Mouse (Mus musculus) embryo, embryonic 10 days (tissue): Measurements from ENCODE around the gene Sprr4.
"Not testable (repeated sequence)": the region's sequence is repeated elsewhere in the genome, so short reads cannot be mapped to it uniquely, and the experiment has no call there.

Experiments used
- DNase-seq: peaks from one replicate; pipeline ENCODE4 v3.0.0-alpha.2; 2015; ENCODE audit warnings: low spot score

Sprr4 gene

DNA sequence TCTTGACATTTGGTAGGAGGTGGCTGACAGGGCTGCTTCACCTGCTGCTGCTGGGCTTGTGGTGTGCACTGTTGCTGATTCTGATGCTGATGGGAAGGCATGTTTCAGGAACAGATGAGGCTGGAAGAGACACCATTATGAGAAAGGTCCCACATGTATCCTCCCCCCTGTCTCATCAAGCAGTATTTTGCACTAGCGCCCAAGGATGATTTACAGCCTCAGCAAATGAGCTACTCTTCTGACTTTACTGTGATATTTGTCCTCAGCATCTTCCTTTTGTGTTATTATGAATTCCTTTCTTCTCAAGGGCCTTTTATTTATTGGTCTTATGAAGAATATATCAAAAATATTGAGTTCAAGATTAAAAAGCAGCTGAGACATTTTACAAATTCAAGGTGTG lies at the start of gene Sprr4:
Gene Sprr4 (minus strand): TSS at position 101 of the 400 bp plus-strand sequence.
- no peak for DNase-seq

DNA sequence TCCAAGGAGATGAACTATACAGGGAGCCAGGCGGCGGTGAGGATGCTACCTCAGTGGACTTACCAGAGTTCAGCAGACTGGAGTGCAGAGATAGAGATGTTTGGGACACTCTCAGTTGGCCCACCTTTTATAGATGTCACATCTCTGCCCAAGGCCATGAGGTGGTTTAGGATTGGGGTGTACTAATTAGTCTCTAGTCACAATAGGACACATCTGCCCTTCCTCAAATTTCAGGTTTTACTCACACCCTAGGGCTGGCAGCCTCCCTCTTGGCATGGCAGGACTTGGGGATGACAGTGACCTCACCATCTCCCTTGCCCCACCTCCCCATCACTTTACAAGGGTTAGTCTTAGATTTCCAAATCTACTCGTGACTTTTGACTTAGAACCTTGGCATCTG lies 34.1 kb upstream of the Sprr4 start, which contains the start of gene 2310046K23Rik:
Gene 2310046K23Rik (minus strand): TSS at position 101 of the 400 bp plus-strand sequence.
- DNase-seq, result no peak

DNA sequence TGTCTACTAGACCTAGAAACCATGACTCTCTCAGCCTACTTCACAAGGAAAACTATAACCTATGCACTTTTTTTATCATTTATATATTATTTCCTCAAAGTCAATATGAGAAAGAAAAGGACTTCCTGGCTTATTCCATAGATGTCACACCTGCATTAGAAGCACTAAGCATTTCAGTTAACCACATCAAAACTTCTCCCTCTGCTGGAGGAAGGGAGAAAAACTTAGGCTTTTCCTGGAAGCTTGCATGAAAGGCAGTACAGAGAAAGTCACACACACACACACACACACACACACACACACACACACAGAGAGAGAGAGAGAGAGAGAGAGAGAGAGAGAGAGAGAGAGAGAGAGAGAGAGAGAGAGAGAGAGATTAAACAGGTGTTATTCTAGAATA lies 12.0 kb upstream of the Sprr4 start:
- peak; percentile 21 for DNase-seq

DNA sequence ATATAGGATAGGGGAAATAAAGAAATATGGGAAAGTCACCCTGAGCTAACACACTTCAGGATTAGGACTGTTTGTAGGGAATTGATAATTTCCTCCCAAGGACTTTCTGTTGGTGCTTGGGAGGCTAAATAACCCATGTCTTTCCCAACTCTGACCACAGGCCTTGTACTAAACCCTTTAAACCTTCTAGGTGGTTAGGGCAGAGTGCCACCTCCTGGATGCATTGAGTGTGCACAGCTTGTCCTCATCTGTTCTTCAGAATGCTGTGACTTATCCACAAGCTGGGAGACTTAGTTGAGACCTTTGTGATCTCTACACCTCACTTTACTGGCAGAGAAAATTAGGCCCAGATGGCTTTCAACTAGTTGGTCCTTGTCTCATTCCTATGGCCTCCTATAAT lies 10.5 kb upstream of the Sprr4 start:
- peak; percentile 70 for DNase-seq

DNA sequence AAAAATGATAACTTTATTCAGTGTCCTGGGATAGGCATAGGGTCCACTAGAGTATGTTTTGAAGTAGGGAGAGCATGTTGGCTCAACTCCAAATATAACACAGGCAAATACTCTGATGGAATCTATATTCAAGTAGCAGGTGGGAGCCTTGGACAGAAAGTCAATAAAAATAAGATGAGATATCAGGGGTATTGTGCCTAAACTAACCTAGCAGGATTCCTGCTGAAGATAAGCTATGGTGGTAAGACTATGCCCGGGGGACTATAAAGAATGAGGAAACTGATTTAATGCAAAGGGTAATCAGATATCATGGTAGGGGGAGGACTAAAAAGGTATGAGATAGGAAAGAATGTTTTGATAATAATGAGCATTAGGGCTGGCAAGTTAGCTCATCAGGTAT lies 7.9 kb upstream of the Sprr4 start:
- no peak for DNase-seq

DNA sequence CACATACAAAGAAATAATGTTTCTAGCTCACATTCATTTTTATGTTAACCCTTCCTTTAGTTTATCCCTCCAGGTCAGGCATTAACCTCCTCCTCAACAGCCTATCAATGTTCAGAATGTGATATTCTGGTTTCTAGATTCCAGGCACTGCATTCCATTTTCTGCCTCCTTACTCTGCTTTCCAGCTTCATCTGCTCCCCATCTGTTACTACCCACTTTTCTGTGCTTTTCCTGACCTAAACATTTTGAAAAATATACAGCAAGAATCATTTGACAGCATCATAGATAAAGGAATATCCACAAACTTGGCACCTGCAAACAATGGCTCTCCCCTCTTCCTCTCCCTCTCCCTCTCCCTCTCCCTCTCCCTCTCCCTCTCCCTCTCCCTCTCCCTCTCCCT lies 3.2 kb upstream of the Sprr4 start:
- DNase-seq, result no peak

DNA sequence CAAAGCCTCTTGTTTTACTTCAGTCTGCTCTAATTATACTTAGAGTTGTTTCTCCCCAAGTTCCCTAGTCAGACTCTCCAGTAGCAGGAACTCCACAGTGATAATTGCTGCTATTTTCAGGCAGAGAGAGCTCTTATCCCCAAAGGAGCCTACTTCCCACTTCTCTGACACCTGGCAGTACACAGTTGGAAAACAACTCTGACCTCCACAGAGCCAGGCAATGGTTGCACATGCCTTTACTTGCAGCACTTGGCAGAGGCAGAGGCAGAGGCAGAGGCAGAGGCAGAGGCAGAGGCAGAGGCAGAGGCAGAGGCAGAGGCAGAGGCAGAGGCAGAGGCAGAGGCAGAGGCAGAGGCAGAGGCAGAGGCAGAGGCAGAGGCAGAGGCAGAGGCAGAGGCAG lies 10.0 kb downstream of the Sprr4 start:
- DNase-seq, result not testable (repeated sequence)

DNA sequence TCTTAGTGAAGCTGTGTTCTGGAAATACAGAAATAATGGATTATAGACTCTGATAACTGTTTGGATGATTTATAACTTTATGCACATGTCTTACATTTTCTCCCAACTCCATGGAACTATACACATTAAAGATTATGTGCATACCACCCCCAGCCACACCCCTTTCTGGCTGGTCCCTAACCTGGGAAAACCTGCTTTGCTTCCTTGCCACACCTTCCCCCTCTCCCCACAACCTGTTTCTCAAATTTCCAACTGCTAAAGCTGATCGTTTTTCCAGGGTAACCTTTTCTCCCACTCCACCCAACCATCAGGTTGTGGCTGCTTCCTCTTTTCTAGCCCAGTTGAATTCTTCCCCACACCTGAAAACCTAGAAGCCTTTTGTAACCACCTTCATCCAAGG lies 14.0 kb downstream of the Sprr4 start:
- no peak for DNase-seq

DNA sequence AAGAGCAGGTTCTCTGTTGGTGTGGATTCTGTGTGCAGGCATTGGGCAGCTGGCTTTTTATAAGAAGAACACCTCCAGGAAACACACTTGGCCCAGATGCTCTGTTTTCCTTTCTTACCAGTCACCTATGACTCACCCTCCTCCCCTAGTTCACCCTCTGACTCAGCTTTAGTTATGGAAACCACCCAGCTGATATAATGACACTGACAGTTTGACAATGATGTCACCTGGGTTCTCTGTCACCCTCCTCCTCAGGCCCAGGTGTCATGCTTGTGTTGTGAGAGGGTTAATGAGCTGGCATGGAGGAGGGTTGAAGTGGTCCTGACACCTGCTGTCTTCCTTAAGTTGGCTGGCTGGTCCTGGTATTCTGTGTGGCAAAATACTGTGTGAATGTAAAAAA lies 14.4 kb downstream of the Sprr4 start, which contains the start of gene Sprr1a:
Gene Sprr1a (minus strand): TSS at position 33 of the 400 bp plus-strand sequence.
- DNase-seq, result no peak

DNA sequence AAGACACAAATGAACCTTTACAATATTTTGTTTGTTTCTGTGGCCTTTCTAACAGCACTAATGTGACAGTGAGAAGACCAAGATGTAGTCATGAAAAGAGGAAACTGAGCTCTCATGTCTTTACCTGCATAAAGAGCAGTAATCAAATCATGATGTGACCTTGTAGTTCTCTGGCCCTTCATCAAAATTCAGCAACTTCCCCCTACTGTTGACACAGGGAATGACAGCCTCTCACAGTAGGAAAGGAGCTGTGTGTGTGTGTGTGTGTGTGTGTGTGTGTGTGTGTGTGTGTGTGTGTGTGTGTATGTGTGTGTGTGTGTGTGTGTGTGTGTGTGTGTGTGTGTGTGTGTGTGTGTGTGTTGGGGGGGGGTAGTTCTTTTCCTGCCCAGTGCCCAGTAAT lies 19.0 kb downstream of the Sprr4 start:
- not testable (repeated sequence) for DNase-seq

DNA sequence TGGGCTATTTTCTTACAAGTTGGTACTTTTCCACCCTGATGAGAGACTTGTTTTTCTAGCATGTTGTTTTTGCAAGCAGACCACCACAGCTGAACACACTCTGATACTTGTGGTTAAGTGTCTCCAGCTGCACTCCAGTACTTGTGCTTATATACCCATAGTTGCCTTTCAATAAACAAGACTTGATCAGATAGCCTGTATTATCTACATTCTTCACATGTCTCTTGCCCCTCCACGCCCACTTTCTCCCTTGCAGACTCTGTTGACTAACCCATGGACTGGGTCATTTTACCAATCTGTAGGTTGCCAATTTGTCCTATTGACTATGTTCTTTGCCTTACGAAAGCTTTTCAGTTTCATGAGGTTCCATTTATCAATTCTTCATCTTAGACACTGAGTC lies 30.2 kb downstream of the Sprr4 start:
- DNase-seq, result no peak

DNA sequence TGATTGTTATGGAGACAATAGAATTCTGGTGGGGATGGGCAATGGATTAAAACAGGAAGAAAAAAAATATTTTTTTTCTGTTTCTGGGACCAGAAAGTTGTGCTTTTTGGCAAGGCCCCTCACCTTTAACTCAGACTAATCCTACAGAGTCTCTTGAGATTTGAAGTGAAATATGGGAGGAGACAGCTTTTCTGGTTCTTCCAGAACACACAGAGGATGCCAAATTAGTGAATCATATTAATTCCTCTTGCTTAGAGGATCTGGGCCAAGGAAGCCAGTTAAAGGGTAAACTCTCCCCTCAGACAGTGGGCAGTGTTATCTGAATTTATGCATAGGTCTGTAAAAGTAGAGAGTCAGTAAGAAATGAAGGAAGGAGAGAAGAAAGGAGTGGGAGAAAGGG lies 32.9 kb downstream of the Sprr4 start:
- no peak for DNase-seq

DNA sequence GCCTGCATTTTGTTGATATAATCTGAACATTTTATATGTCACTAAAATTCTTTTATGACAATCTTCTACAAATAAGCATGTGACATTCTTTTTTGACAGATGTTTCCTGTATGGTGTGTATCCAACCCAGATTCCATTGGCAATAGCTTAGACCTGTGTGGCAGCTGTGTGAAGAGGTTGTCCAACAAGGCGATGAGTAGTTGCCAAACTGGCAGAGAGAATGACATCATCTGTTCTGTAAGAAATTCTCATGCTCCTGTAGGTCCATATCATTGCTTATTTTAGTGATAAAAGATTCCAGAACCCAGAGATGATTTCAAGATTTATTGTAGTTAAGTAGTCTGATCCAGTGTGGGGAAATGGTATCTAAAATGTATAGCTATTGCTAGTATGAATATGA lies 33.7 kb downstream of the Sprr4 start:
- no peak for DNase-seq

DNA sequence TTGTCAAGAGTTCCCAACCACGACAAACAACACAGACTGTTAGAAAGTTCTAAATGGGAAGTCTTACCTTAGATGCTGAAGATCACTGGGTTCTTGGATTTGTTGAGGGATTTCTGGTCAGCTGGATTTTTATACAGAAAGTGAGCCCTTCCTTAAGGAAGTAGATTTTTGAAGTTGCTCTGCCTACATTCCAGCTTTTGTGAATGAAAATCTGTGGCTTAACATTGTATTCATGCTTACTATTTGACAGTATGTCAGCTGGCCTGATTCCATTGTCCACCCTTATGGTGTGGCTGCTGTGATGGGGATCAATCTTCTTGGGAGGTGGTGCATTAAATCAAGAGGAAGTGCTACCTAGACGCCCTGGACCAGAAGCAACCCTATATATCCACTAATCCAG lies 41.7 kb downstream of the Sprr4 start, which contains the start of gene Sprr3:
Gene Sprr3 (minus strand): TSS at position 101 of the 400 bp plus-strand sequence.
- DNase-seq, result no peak

DNA sequence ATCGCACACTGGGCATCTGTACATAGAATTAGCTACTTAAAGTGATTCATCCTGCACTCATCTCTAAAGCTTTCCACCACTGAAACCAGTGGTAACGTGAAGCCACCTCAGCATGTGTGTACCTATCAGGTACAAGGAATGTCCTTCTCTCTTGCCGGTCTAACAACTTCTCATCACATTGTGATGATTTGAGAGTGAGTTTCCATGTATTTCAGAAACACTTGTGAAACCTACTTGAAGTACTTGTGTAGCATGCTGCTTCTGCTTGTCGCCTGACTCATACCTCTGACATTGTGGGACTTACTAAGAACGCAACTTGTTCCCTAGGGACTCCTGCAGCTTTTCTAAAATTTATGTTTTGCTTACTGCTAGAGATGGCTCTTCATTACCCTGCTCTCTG lies 45.1 kb downstream of the Sprr4 start:
- DNase-seq, result no peak
